Mouse (Mus musculus): ENCODE measurements around the gene Fastk.

GRCm38 (mm10) chr5:24394165-24394894 lies 50.8 kb downstream of the Fastk start:
- 0 out of 2 replicates have a peak, but pooled peaks have one; percentile 26 for TF ChIP-seq POLR2A (IDR thresholded peaks at IDR 0.05; ENCODE audit: borderline replicate concordance, extremely low read depth, insufficient read depth, insufficient read length, poor library complexity, severe bottlenecking)
- TF ChIP-seq CTCF (IDR thresholded peaks at IDR 0.05; ENCODE audit: borderline replicate concordance, extremely low read depth, insufficient read depth, insufficient read length) = peak; percentile 70
